Mouse (Mus musculus) E14TG2a.4 (cell line): ENCODE measurements around the gene Hs3st2.

Experiments used
- CTCF ChIP-seq: conservative IDR thresholded peaks from 2 replicates; pipeline ENCODE4 v1.5.1; 2014; ENCODE audit warnings: low read length
- POU5F1 ChIP-seq: IDR thresholded peaks from 2 replicates; pipeline ENCODE4 v1.6.1; 2014; ENCODE audit warnings: low read length, borderline replicate concordance

DNA sequence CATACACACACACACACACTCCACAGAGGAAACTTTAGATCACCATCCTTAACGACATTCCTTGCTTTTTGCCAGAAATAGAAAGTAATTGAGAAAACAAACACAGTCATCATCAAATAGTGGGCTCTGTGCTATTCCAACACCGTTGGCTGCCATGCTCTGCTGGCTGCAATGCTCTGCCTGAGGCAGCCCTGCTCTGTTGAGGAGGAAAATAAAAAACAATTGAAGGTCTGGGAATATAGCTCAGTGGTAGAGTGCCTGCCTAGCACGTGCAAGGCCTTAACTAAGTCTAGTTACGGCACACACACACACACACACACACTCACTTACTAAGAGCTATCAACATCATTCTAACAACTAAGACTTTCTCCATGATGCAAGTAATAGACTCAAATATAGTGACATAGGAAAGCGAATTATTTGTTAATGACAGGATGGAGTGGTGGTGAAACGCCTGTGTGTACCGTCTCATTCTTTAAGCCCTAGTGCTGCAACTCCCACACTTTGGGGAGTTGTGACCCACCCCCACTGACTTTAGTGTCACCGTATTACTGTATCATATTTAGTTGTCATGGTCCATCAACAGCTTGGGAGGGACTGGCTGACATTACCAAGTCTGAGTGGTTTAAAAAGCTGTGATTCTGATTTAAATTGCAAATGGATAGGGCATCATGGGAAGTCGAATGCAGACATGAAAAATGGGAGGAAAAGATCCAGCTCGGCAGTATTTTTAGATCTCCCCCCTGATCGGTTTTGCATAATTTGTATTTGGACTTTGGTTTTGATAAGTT lies 19.3 kb downstream of the Hs3st2 start:
- TF ChIP-seq CTCF (no peak), POU5F1 (no peak)
